Mouse (Mus musculus) kidney, postnatal 14 days (tissue): ENCODE measurements around the gene Zfp1.

Experiments
- DNase-seq: peaks from one replicate; pipeline ENCODE4 v3.0.0; 2022; ENCODE audit warnings: mixed read lengths

Gene Zfp1

GRCm38 (mm10) chr8:111714295-111714694, 71.1 kb downstream of the Zfp1 start:
- DNase-seq = no peak

GRCm38 (mm10) chr8:111715514-111715913, 72.3 kb downstream of the Zfp1 start:
- no peak for DNase-seq

- DNase-seq = peak; percentile 57
Observed at GRCm38 (mm10) chr8:111716603-111717487, 73.6 kb downstream of the Zfp1 start.

GRCm38 (mm10) chr8:111717488-111717792, 74.2 kb downstream of the Zfp1 start:
- no peak for DNase-seq

- DNase-seq = peak; percentile 28
Observed at GRCm38 (mm10) chr8:111717866-111718265, 74.7 kb downstream of the Zfp1 start.

GRCm38 (mm10) chr8:111718937-111719336, 75.7 kb downstream of the Zfp1 start:
- DNase-seq = peak; percentile 21

GRCm38 (mm10) chr8:111720115-111720544, 76.9 kb downstream of the Zfp1 start:
- no peak for DNase-seq
